Mouse (Mus musculus): ENCODE data around the gene Sec14l1. TPM values are rescaled to one million over a fixed set of nuclear protein-coding genes. Genes with fewer than 3 reads are reported as not detected.

The Sec14l1 gene
- polyA plus RNA-seq, 1 experiment from 2014 or later: 76.9 TPM

GRCm38 (mm10) chr11:117120285-117121163, 5.6 kb downstream of the Sec14l1 start:
- WGBS: 62% methylated on average over 20 of the region's 20 CpGs
- H3K4me3 ChIP-seq (replicated peaks; ENCODE audit: low read length): no peak overlapping the region
- no peak overlapping the region for H3K4me2 ChIP-seq (ENCODE audit: low read length)
- H3K27me3 ChIP-seq (replicated peaks; ENCODE audit: control insufficient read depth, insufficient read depth, low read length): no peaks in the 10 kb centered on the region
- no peaks in the 10 kb centered on the region for H3K9me3 ChIP-seq (ENCODE audit: control insufficient read depth, low read length)
- H3K27ac ChIP-seq (ENCODE audit: low read length): peak overlapping the region; percentile 8; the same call in 1 of the 2 replicates
- 0 out of 2 replicates have a peak, but pooled peaks cover 2% of the 10 kb centered on the region for H3K36me3 ChIP-seq (ENCODE audit: control insufficient read depth, insufficient read depth)
- H3K9ac ChIP-seq (replicated peaks; ENCODE audit: low read depth, low read length): peak overlapping the region; percentile 30
- peaks cover 70% of the 10 kb centered on the region for H3K4me1 ChIP-seq (replicated peaks; ENCODE audit: control insufficient read depth, insufficient read depth, low read length)
- no peak for ATAC-seq

GRCm38 (mm10) chr11:117121164-117121535, 6.2 kb downstream of the Sec14l1 start:
- no peaks in the 10 kb centered on the region for H3K27me3 ChIP-seq (replicated peaks; ENCODE audit: control insufficient read depth, insufficient read depth, low read length)
- 47% methylated on average over 11 of the region's 11 CpGs for WGBS
- H3K4me3 ChIP-seq (replicated peaks; ENCODE audit: low read length): no peak overlapping the region
- H3K9me3 ChIP-seq (ENCODE audit: control insufficient read depth, low read length): no peaks in the 10 kb centered on the region
- H3K4me2 ChIP-seq (ENCODE audit: low read length): no peak overlapping the region
- ATAC-seq: no peak; the same call in 1 of the 2 replicates
- 0 out of 2 replicates have a peak, but pooled peaks cover 2% of the 10 kb centered on the region for H3K36me3 ChIP-seq (ENCODE audit: control insufficient read depth, insufficient read depth)
- peaks cover 67% of the 10 kb centered on the region for H3K4me1 ChIP-seq (replicated peaks; ENCODE audit: control insufficient read depth, insufficient read depth, low read length)
- peak overlapping the region; percentile 8; the same call in 1 of the 2 replicates for H3K27ac ChIP-seq (ENCODE audit: low read length)
- no peak overlapping the region; the same call in 1 of the 2 replicates for H3K9ac ChIP-seq (replicated peaks; ENCODE audit: low read depth, low read length)

- H3K4me2 ChIP-seq (ENCODE audit: low read length): no peak overlapping the region
Measured at GRCm38 (mm10) chr11:117121954-117122353, 7.0 kb downstream of the Sec14l1 start.

GRCm38 (mm10) chr11:117123418-117124085, 8.6 kb downstream of the Sec14l1 start:
- Histone ChIP-seq H3K4me1 (replicated peaks; ENCODE audit: control insufficient read depth, insufficient read depth, low read length) (peaks cover 58% of the 10 kb centered on the region), H3K9ac (replicated peaks; ENCODE audit: low read depth, low read length) (no peak overlapping the region), H3K36me3 (ENCODE audit: control insufficient read depth, insufficient read depth) (no peaks in the 10 kb centered on the region), H3K4me2 (ENCODE audit: low read length) (no peak overlapping the region), H3K9me3 (ENCODE audit: control insufficient read depth, low read length) (no peaks in the 10 kb centered on the region), H3K27me3 (replicated peaks; ENCODE audit: control insufficient read depth, insufficient read depth, low read length) (no peaks in the 10 kb centered on the region), H3K27ac (ENCODE audit: low read length) (no peak overlapping the region), H3K4me3 (replicated peaks; ENCODE audit: low read length) (no peak overlapping the region)
- no peak for ATAC-seq
- WGBS: 77% methylated on average over 17 of the region's 17 CpGs

More at GRCm38 (mm10) chr11:117121954-117122353, 7.0 kb downstream of the Sec14l1 start:
- Histone ChIP-seq H3K27ac (ENCODE audit: low read length) (no peak overlapping the region), H3K27me3 (replicated peaks; ENCODE audit: control insufficient read depth, insufficient read depth, low read length) (no peaks in the 10 kb centered on the region), H3K9ac (replicated peaks; ENCODE audit: low read depth, low read length) (no peak overlapping the region), H3K4me1 (replicated peaks; ENCODE audit: control insufficient read depth, insufficient read depth, low read length) (peaks cover 59% of the 10 kb centered on the region), H3K9me3 (ENCODE audit: control insufficient read depth, low read length) (no peaks in the 10 kb centered on the region), H3K36me3 (ENCODE audit: control insufficient read depth, insufficient read depth) (0 out of 2 replicates have a peak, but pooled peaks cover 2% of the 10 kb centered on the region), H3K4me3 (replicated peaks; ENCODE audit: low read length) (no peak overlapping the region)
- 93% methylated on average over 6 of the region's 6 CpGs for WGBS
- ATAC-seq: no peak

- Histone ChIP-seq H3K9ac (replicated peaks; ENCODE audit: low read depth, low read length) (no peak overlapping the region), H3K27me3 (replicated peaks; ENCODE audit: control insufficient read depth, insufficient read depth, low read length) (no peaks in the 10 kb centered on the region), H3K4me2 (ENCODE audit: low read length) (no peak overlapping the region), H3K4me3 (replicated peaks; ENCODE audit: low read length) (no peak overlapping the region), H3K27ac (ENCODE audit: low read length) (no peak overlapping the region), H3K9me3 (ENCODE audit: control insufficient read depth, low read length) (no peaks in the 10 kb centered on the region), H3K36me3 (ENCODE audit: control insufficient read depth, insufficient read depth) (no peaks in the 10 kb centered on the region), H3K4me1 (replicated peaks; ENCODE audit: control insufficient read depth, insufficient read depth, low read length) (peaks cover 53% of the 10 kb centered on the region)
- WGBS: 69% methylated on average over 10 of the region's 10 CpGs
- ATAC-seq: no peak
Measured at GRCm38 (mm10) chr11:117124539-117124938, 9.6 kb downstream of the Sec14l1 start.

GRCm38 (mm10) chr11:117127250-117127837, 12.4 kb downstream of the Sec14l1 start:
- Histone ChIP-seq H3K27ac (ENCODE audit: low read length) (no peak overlapping the region), H3K9ac (replicated peaks; ENCODE audit: low read depth, low read length) (no peak overlapping the region), H3K36me3 (ENCODE audit: control insufficient read depth, insufficient read depth) (no peaks in the 10 kb centered on the region), H3K4me1 (replicated peaks; ENCODE audit: control insufficient read depth, insufficient read depth, low read length) (peaks cover 39% of the 10 kb centered on the region), H3K9me3 (ENCODE audit: control insufficient read depth, low read length) (no peaks in the 10 kb centered on the region), H3K4me2 (ENCODE audit: low read length) (no peak overlapping the region), H3K4me3 (replicated peaks; ENCODE audit: low read length) (no peak overlapping the region), H3K27me3 (replicated peaks; ENCODE audit: control insufficient read depth, insufficient read depth, low read length) (no peaks in the 10 kb centered on the region)
- no peak for ATAC-seq
- WGBS: 67% methylated on average over 13 of the region's 13 CpGs

- WGBS: 29% methylated on average over 12 of the region's 12 CpGs
Measured at GRCm38 (mm10) chr11:117127931-117128548, 13.1 kb downstream of the Sec14l1 start.

GRCm38 (mm10) chr11:117129473-117129872, 14.5 kb downstream of the Sec14l1 start:
- no peak overlapping the region for H3K27ac ChIP-seq (ENCODE audit: low read length)
- H3K4me2 ChIP-seq (ENCODE audit: low read length): no peak overlapping the region
- no peak overlapping the region for H3K9ac ChIP-seq (replicated peaks; ENCODE audit: low read depth, low read length)
- 54% methylated on average over 11 of the region's 11 CpGs for WGBS
- H3K27me3 ChIP-seq (replicated peaks; ENCODE audit: control insufficient read depth, insufficient read depth, low read length): no peaks in the 10 kb centered on the region
- peak; percentile 23; the same call in 1 of the 2 replicates for ATAC-seq
- H3K4me3 ChIP-seq (replicated peaks; ENCODE audit: low read length): no peak overlapping the region
- H3K9me3 ChIP-seq (ENCODE audit: control insufficient read depth, low read length): no peaks in the 10 kb centered on the region
- H3K36me3 ChIP-seq (ENCODE audit: control insufficient read depth, insufficient read depth): no peaks in the 10 kb centered on the region
- H3K4me1 ChIP-seq (replicated peaks; ENCODE audit: control insufficient read depth, insufficient read depth, low read length): peaks cover 27% of the 10 kb centered on the region

More at GRCm38 (mm10) chr11:117127931-117128548, 13.1 kb downstream of the Sec14l1 start:
- Histone ChIP-seq H3K4me1 (replicated peaks; ENCODE audit: control insufficient read depth, insufficient read depth, low read length) (peaks cover 39% of the 10 kb centered on the region), H3K27ac (ENCODE audit: low read length) (no peak overlapping the region), H3K4me2 (ENCODE audit: low read length) (no peak overlapping the region), H3K9me3 (ENCODE audit: control insufficient read depth, low read length) (no peaks in the 10 kb centered on the region), H3K9ac (replicated peaks; ENCODE audit: low read depth, low read length) (no peak overlapping the region; the same call in 1 of the 2 replicates), H3K27me3 (replicated peaks; ENCODE audit: control insufficient read depth, insufficient read depth, low read length) (no peaks in the 10 kb centered on the region), H3K4me3 (replicated peaks; ENCODE audit: low read length) (no peak overlapping the region), H3K36me3 (ENCODE audit: control insufficient read depth, insufficient read depth) (no peaks in the 10 kb centered on the region)
- ATAC-seq: 0 out of 2 replicates have a peak, but pooled peaks have one; percentile 26

All from forebrain, embryonic 16.5 days (tissue).